9 mouse cellular contexts compared by ENCODE assay signal in the genomic region with DNA sequence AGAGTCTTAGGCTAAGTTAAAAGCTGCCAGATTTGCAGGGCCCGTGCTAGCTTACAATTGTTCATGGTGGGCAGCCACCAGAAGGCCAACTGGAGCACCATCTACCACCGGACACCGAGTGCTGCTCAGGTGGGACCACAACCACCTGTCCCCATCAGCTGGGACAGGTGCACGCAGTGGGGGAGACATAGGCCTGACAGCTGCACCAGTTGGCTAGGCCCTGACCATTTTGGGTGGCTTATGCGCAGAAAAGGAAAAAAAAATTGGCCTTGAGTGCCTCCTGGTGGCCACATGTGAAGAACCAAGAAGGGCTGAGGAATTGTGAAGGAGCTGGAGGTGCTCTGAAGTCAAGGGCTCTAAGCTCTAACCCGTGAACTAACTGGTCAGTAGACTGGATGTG. TPM values are rescaled to one million over a fixed set of nuclear protein-coding genes. Genes with fewer than 3 reads are reported as not detected.
A peak's percentile ranks its signal among the peaks of the same experiment; 100 is the strongest.
DNase-seq lines count a peak whose midpoint lies in the region; ATAC-seq lines count a peak whose summit lies in the region.
"Had no signal": no experiment of that assay in that cellular context is flagged by ENCODE, and none has a peak within 500 bp of the region (broad histone marks: within the 10 kb centered on the region; RNA-seq: fewer than 3 reads in every experiment).

No protein-coding gene starts in this region.

- ATAC-seq in heart, embryonic 12.5 days (ENCODE audit: insufficient number of reproducible peaks, low FRiP score): no peak
- no peak for ATAC-seq in embryonic facial prominence, embryonic 11.5 days (replicated peaks; ENCODE audit: insufficient number of reproducible peaks, low FRiP score, low TSS enrichment, low read depth)
- ATAC-seq in heart, embryonic 13.5 days (ENCODE audit: extremely low read depth, insufficient number of reproducible peaks, low FRiP score, low TSS enrichment): no peak

- no peak overlapping the region for H3K27ac ChIP-seq in heart, embryonic 12.5 days (ENCODE audit: poor library complexity, severe bottlenecking)
- no peak overlapping the region for H3K27ac ChIP-seq in embryonic facial prominence, embryonic 11.5 days (replicated peaks; ENCODE audit: low read depth, low read length)
- H3K27ac ChIP-seq in heart, embryonic 13.5 days (replicated peaks): no peak overlapping the region
- H3K27ac ChIP-seq: limb, embryonic 12.5 days had no signal

- DNase-seq in heart, adult 18-20 months: peak; percentile 83 to 88
- peak; percentile 79 for DNase-seq in adrenal gland, postnatal 14 days
- DNase-seq in embryonic facial prominence, embryonic 11.5 days (ENCODE audit: low spot score): peak; percentile 82
- DNase-seq in kidney, postnatal 10 days: peak; percentile 84
- DNase-seq in lung, postnatal 25 days (ENCODE audit: low spot score): peak; percentile 77
- DNase-seq in retina, embryonic 14.5 days (ENCODE audit: low spot score): peak; percentile 90

- no peak overlapping the region for H3K9ac ChIP-seq in heart, embryonic 12.5 days
- no peak overlapping the region for H3K9ac ChIP-seq in embryonic facial prominence, embryonic 11.5 days (replicated peaks; ENCODE audit: low read length)
- peak overlapping the region; percentile 20; the same call in 1 of the 2 replicates for H3K9ac ChIP-seq in heart, embryonic 13.5 days
- H3K9ac ChIP-seq: limb, embryonic 12.5 days had no signal

- H3K4me1 ChIP-seq in heart, embryonic 12.5 days (replicated peaks): peaks cover 54% of the 10 kb centered on the region
- H3K4me1 ChIP-seq in embryonic facial prominence, embryonic 11.5 days (ENCODE audit: control insufficient read depth, insufficient read depth, low read length): peaks cover 18% of the 10 kb centered on the region
- peaks cover 47% of the 10 kb centered on the region for H3K4me1 ChIP-seq in heart, embryonic 13.5 days

- no peaks in the 10 kb centered on the region for H3K27me3 ChIP-seq in heart, embryonic 12.5 days (replicated peaks)
- H3K27me3 ChIP-seq in embryonic facial prominence, embryonic 11.5 days (ENCODE audit: control insufficient read depth, insufficient read depth, low read length): no peaks in the 10 kb centered on the region
- no peaks in the 10 kb centered on the region for H3K27me3 ChIP-seq in heart, embryonic 13.5 days (replicated peaks)
- H3K27me3 ChIP-seq: limb, embryonic 12.5 days had no signal

- no peak overlapping the region for H3K4me2 ChIP-seq in heart, embryonic 12.5 days
- H3K4me2 ChIP-seq in embryonic facial prominence, embryonic 11.5 days (ENCODE audit: low read depth, low read length): no peak overlapping the region
- H3K4me2 ChIP-seq in heart, embryonic 13.5 days: no peak overlapping the region
- H3K4me2 ChIP-seq: limb, embryonic 12.5 days had no signal

- 29% methylated on average over 6 of the region's 6 CpGs for WGBS in heart, embryonic 12.5 days
- 26% methylated on average over 6 of the region's 6 CpGs for WGBS in embryonic facial prominence, embryonic 11.5 days
- 30% methylated on average over 6 of the region's 6 CpGs for WGBS in heart, embryonic 13.5 days

- H3K36me3 ChIP-seq in heart, embryonic 12.5 days: no peaks in the 10 kb centered on the region
- no peaks in the 10 kb centered on the region for H3K36me3 ChIP-seq in embryonic facial prominence, embryonic 11.5 days (replicated peaks; ENCODE audit: control insufficient read depth, insufficient read depth, low read depth, low read length)
- H3K36me3 ChIP-seq in heart, embryonic 13.5 days: no peaks in the 10 kb centered on the region
- H3K36me3 ChIP-seq: limb, embryonic 12.5 days had no signal

- H3K4me3 ChIP-seq in heart, embryonic 12.5 days: no peak overlapping the region
- no peak overlapping the region for H3K4me3 ChIP-seq in embryonic facial prominence, embryonic 11.5 days (ENCODE audit: low read depth, low read length)
- H3K4me3 ChIP-seq in heart, embryonic 13.5 days: no peak overlapping the region
- H3K4me3 ChIP-seq: limb, embryonic 12.5 days had no signal

- no peaks in the 10 kb centered on the region for H3K9me3 ChIP-seq in heart, embryonic 12.5 days (replicated peaks)
- H3K9me3 ChIP-seq in embryonic facial prominence, embryonic 11.5 days (replicated peaks; ENCODE audit: control insufficient read depth, low read length): no peaks in the 10 kb centered on the region
- H3K9me3 ChIP-seq in heart, embryonic 13.5 days: no peaks in the 10 kb centered on the region
- H3K9me3 ChIP-seq: limb, embryonic 12.5 days had no signal

RNA-seq across cellular contexts. Expression of gene Bag5, which starts 16.8 kb away (rescaled TPM):
- 10 to 100 TPM; 19.7 to 26.3 TPM for total RNA-seq in heart, adult 18-20 months (2021)
- polyA plus RNA-seq in heart, embryonic 12.5 days (2016; fragmentation: Nextera tagmentation; extraction: Ambion mirVana): 40.2 and 41.3 TPM in 2 replicates
- 32.5 and 34.6 TPM in 2 replicates for total RNA-seq in adrenal gland, postnatal 14 days (2021)
- polyA plus RNA-seq in embryonic facial prominence, embryonic 11.5 days (2014; fragmentation: Nextera tagmentation; extraction: Ambion mirVana): 56.8 and 59.8 TPM in 2 replicates
- 35.4 and 41.6 TPM in 2 replicates for polyA plus RNA-seq in heart, embryonic 13.5 days (2015; fragmentation: Nextera tagmentation; extraction: Ambion mirVana)

RNA-seq across cellular contexts. Expression of gene Apopt1, which starts 16.8 kb away (rescaled TPM):
- total RNA-seq in heart, adult 18-20 months (2021): 10 to 100 TPM; 33.9 to 36.8 TPM
- 46.6 and 48.8 TPM in 2 replicates for polyA plus RNA-seq in heart, embryonic 12.5 days (2016; fragmentation: Nextera tagmentation; extraction: Ambion mirVana)
- 72.5 and 73.3 TPM in 2 replicates for total RNA-seq in adrenal gland, postnatal 14 days (2021)
- 55.2 and 57.7 TPM in 2 replicates for polyA plus RNA-seq in embryonic facial prominence, embryonic 11.5 days (2014; fragmentation: Nextera tagmentation; extraction: Ambion mirVana)
- polyA plus RNA-seq in heart, embryonic 13.5 days (2015; fragmentation: Nextera tagmentation; extraction: Ambion mirVana): 41.0 and 45.5 TPM in 2 replicates

RNA-seq across cellular contexts. Expression of gene Trmt61a, which starts 18.3 kb away (rescaled TPM):
- total RNA-seq in heart, adult 18-20 months (2021): 1 to 10 TPM; 5.8 to 6.5 TPM
- 8.8 and 10.2 TPM in 2 replicates for polyA plus RNA-seq in heart, embryonic 12.5 days (2016; fragmentation: Nextera tagmentation; extraction: Ambion mirVana)
- 14.2 and 15.5 TPM in 2 replicates for total RNA-seq in adrenal gland, postnatal 14 days (2021)
- polyA plus RNA-seq in embryonic facial prominence, embryonic 11.5 days (2014; fragmentation: Nextera tagmentation; extraction: Ambion mirVana): 3.8 and 5.4 TPM in 2 replicates
- polyA plus RNA-seq in heart, embryonic 13.5 days (2015; fragmentation: Nextera tagmentation; extraction: Ambion mirVana): 7.8 and 8.3 TPM in 2 replicates

RNA-seq across cellular contexts. Expression of gene Ckb, which starts 24.1 kb away (rescaled TPM):
- 10 to 100 TPM; 67.8 to 74.5 TPM for total RNA-seq in heart, adult 18-20 months (2021)
- 363 and 373 TPM in 2 replicates for polyA plus RNA-seq in heart, embryonic 12.5 days (2016; fragmentation: Nextera tagmentation; extraction: Ambion mirVana)
- total RNA-seq in adrenal gland, postnatal 14 days (2021): 62.6 and 83.5 TPM in 2 replicates
- 450 and 485 TPM in 2 replicates for polyA plus RNA-seq in embryonic facial prominence, embryonic 11.5 days (2014; fragmentation: Nextera tagmentation; extraction: Ambion mirVana)
- polyA plus RNA-seq in heart, embryonic 13.5 days (2015; fragmentation: Nextera tagmentation; extraction: Ambion mirVana): 279 and 320 TPM in 2 replicates
